Mouse (Mus musculus) brown adipose tissue, adult 24 weeks (tissue): Measurements from ENCODE around the gene Spata19. TPM values are rescaled to one million over a fixed set of nuclear protein-coding genes. Genes with fewer than 3 reads are reported as not detected.

ENCODE experiments used
- polyA plus RNA-seq: library from polyadenylated mRNA; stranded (reverse); fragments of >200 nt; gene quantifications from 2 replicates; pipeline ENCODE4 v1.2.4, GENCODE M21; 2012; ENCODE audit not compliant: missing spikeins, insufficient read depth, insufficient read length

Spata19 gene
- polyA plus RNA-seq, 1 experiment = not detected

Other genes with a start within 250 kb of the Spata19 start
- gene Jam3, start 241.4 kb upstream of the Spata19 start, polyA plus RNA-seq = 5.1 and 10.5 TPM in 2 replicates
- not detected in 2 replicates for gene Igsf9b, start 97.6 kb upstream of the Spata19 start, polyA plus RNA-seq